Mouse (Mus musculus) embryo, embryonic 11 days (tissue): ENCODE measurements around the gene Gngt2.
"Not testable (repeated sequence)": the region's sequence is repeated elsewhere in the genome, so short reads cannot be mapped to it uniquely, and the experiment has no call there.

Experiments used
- DNase-seq: peaks from one replicate; pipeline ENCODE4 v3.0.0-alpha.2; 2015

Gene Gngt2

DNA sequence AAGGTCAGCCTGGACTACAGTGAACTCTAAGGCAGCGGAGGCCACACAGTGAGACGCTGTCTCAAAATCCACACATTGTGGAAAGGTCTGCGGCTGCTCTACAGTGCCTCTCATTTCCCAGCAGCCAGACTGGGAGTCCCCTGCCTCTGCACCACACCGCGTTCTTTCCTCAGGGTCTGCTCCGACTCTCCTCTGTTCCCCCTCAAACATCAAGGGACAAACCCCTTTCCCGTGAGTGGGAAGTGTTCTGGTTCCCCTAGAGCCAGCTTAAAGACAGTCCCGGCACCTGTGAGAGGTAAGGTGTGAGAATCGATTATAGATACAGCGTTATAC lies 4.4 kb downstream of the Gngt2 start:
- DNase-seq, result no peak

DNA sequence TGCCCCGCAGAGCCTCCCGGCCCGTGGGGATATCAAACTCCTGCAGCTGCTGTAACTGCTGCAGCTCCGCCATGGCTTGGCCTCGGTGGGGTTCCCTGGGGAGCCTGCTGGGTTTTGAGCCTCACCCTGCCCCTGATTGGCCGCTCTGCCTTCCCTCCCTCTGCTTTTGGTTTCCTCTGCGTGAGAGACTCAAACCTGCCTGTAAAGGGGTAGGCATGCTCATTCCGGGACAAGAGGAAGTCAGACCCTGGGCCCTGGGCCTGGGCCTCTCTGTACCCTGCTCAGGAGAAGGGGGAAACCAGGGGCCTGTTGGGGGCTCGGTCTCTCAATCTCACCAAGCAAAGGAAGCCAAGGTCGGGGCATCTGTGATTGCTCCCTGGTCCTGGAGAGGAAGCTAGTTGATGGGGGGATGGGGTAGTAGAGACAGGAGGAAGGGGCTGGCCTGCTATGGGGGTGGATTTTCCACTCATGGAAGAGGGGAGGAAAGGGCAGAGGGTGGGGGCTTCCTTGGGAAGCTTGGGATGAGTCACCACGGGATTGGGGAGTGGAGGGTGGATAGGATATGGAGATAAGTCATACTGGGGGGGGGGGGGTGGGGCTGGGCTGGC lies 5.2 kb downstream of the Gngt2 start, which contains the start of gene Abi3:
Gene Abi3 (minus strand): TSS at position 403 of the 608 bp plus-strand sequence.
- peak; percentile 38 for DNase-seq

DNA sequence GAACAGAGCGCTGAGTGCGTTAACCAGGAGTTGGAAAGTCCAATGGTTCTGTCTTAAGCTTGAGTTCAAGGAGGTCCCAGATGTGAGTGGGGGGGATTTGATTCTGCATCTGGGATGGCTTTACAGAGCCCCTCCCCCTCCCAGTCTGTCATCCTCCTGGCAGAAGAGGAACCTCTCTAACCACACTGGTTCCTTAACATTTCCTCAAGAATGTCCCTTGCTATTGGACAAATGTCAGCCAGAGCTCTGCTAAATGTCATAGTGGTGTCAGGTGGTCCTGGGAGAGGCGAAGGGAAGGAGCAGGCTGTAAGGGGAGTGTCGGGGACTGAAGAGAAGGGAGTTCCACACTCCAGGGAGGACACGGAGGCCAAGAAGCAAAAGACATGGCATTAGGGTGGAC lies 5.9 kb downstream of the Gngt2 start:
- no peak for DNase-seq

DNA sequence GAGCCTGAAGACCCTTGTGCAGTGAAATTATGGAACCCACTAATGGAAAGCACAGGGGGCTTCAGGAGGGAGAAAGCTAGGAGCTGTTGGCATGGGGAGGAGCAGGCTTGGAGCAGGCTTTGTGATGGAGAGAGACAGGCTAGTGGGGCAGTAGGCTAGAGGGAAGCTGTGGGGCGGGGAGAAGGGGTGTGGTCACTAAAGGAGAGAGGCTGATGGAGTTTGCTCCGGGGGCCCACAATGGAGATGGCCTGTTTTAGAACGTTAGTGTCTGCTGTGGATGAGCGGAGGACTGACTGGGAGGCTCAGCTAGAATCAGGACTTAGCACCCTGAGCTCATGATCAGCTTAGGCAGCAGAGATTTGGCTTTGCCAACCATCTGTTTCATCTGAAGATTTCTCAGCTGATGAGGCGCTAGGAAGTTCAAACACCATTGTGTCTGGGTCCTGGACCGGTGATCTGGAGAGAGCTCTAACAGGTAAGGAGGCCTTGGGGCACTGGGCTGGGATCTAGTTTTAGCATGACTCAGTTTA lies 6.5 kb downstream of the Gngt2 start:
- DNase-seq, result no peak

DNA sequence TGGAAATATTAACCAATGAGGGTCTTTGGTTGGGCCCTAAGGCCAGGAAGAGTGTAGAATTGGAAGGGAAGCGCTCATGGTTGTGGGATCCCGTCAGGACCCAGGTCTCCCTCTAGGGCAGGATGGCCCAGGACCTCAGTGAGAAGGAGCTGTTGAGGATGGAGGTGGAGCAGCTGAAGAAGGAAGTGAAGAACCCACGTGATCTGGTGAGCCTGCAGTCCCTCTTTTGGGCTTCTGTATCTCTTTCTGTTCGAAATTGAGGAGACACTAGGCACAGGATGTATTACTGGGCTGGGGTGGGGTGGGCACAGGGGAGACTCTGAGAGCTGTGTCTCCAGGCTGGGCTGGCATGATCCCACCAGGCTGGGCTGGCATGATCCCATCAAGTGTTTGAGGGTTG lies 7.9 kb downstream of the Gngt2 start:
- no peak for DNase-seq

DNA sequence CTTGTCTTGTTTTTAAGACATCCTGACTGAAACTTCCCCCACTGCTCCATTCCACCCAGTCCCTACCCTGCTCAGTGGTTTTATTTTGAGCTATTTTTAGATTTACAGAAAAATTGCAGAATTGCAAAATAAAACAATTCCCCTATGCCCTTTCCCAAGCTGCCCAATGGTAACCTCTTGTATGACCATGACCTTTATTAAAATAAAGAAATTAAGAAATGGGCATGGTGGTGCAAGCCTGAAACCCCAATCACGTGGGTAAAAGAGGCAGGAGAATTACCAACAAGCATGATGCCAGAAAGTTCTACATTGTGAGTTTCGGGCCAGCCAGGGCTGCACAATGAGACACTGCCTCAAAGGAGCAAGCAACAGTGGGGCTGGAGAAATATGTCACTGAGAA lies 13.9 kb downstream of the Gngt2 start:
- no peak for DNase-seq

DNA sequence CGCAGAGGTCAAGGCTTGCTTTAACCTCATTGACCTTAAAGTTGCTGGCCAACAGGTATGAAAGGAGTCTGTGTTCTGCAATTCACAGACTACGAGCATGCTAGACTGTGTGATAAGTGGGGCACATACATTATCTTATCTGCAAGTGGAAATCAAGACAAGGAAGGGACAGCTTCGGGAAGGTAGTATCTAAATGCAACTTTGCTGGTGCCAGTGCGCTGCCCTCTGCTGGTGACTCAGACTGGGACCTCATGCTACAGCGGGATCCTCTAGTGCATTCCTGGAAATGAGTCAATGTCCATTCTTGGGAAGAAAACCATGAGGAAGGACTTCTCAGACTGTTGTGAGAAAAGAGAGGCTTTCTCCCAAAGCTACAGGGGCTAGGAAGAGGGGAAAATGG lies 16.7 kb downstream of the Gngt2 start:
- DNase-seq, result peak; percentile 38

DNA sequence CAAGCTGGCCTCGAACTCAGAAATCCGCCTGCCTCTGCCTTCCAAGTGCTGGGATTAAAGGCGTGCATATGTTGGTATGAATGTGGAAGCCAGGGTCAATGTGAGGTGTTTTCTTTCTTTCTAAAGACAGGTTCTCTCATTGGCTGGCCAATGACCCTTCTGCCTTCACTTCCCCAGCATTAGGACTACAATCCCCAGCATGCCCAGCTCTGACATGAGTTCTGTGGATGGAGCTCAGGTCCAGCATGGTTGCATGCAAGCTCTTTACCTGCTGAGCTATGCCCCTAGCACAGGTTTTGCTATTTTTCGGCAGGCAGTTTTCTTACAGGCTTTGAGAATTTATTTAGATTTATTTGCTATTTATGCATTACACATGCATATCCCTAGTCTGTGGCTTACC lies 20.3 kb downstream of the Gngt2 start:
- no peak for DNase-seq

DNA sequence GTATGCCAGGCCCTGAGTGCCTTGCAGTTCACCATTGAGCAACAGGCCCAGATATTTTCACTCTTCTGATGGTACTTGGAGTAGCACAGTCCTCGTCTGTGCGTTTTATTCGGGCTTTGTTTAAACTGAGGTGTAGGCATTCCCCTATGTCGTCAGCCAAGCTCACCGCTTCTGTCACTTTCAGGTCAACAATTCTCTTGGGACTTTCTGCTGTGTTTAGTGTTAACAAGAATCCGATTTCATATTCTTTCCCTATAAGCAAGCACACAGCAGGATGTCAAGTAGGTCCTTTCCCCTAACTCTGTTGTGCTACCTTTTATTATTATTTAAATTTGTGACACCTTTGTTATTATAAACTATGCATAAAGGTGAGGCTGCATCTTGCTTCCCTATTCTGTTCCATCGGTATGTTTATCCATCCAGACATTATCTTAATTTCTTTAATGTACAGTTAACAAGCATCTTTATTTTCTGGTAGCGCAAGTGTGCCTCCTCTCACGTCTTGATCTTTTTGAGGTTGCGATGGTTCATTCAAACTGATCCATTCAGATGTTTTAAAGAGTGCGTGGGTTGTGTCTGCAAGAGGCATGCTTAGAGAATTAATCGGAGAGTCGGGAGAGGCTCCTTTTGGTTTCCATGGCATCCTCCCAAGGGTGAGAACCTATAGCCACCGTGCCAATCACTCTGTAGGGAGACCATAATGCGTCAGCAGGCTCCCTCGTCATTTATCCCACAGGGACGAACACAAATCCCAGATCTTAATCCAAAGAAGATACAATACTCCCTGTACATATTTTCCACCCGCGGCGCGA lies 20.9 kb downstream of the Gngt2 start:
- DNase-seq, result peak; percentile 39

DNA sequence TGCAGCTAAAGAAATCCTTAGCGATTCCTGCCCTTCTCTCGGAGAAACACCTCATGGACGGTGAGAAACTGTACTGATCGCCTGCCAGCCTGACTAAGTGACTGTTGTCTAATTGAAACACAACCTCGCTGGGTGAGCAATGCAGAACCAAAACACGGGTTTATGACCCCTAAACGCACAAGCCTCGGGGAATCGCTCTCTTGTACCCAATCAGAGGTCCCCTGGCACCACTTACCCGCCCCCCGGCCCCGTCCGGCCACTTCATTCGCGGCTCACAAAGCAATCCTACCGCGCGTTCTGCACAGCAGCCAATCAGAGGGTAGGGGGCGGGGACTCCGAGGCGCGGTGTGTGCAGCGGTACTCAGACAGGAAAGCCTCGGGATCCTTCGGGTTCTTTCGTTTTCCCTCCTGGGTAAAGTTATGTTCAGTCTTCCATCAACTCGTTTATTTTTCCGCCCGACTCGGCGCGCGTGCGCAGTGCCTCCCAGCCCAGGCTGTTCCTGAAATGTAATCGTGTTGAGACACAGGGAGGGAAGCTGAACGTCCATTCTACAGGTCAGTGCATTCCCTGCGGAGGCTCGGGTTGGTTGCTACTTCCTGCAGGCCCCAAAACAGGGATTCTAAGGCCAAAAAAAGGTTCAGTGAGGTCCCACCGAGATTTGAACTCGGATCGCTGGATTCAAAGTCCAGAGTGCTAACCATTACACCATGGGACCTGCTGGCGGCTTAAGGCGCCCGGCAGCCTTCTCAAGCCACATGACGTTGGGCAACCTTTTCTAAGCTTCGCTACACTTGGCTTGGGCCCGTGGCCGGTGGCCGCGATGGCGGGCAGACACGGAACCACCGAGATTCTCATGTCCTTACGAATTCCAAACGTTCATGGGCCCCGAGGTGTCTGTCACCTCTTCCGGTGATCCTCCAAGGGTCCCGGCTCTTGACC lies 21.8 kb downstream of the Gngt2 start:
- peak; percentile 98 for DNase-seq

DNA sequence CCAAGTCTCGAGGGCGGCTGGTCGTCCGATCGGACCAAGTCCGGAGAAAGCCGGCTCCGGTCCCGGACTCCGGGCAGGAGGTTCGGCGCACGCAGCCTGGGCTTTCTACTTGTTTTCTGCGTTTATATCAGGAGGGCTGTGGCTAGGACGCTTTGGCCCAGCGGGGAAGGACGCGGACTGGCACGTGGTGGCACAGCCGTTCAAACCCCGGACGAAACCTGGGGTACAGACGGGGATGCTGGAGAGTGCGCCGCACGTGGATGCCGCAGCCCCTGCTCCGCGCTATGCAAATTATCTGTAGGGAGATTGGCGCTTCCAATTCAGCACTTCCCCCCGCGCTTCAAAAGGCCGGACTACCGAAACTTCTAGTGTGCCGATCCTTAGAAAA lies 22.4 kb downstream of the Gngt2 start:
- DNase-seq, result peak; percentile 86

DNA sequence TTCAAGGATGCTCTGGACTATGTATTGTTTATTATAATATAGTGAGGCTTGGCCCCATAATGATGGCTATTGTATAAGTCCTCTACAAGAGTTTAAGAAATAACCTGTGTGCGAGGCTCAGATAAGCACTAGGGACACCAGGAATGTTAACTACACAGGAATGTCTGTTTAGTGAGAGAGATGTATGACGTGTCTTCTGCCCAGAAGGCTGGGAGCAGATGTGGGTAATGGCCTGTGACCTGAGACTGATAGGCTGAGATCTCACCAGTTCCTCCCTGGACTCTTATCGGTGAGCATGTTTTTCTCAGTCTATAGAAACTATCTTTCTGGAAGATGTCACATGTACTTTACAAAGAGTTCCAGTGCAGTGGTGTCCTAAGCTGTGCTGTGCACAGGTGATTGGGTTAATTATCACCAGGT lies 23.1 kb downstream of the Gngt2 start:
- DNase-seq, result peak; percentile 26

DNA sequence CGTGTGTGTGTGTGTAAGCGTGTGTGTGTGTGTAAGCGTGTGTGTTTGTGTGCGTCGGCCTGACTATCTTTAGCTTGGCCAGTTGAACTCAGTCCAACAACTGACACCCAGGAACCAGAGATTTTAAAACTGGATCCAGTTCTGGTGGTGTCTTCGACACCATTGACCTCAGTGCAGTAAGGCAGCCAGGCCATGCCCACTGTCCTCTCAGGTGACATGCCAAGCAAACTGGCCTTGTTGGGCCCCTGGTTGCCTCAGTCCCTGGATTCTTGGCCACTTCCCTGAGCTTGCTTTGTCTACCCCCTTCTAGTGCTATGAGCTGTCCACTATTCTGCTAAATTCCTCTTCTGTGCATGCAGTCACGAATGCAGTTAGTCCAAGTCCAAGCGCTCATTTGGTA lies 24.4 kb downstream of the Gngt2 start:
- no peak for DNase-seq

DNA sequence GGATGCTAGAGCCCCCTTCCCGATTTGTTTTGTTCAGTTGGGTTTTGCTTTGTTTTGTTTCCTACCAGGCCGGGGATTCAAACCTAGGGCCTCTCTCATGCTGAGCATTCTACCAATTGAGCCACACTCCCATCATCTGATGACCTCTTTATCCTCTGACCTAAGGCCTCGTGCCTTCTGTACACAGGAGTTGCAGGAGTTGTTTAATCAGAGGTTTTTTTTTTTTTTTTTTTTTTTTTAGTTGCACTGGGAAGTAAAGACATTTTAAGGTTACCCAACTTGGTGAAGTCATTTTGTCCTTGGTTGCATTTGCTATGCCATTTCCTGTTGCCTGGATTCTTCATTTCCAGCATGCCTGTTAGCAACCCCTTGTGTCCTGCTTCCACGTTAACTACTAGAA lies 32.4 kb downstream of the Gngt2 start:
- no peak for DNase-seq

DNA sequence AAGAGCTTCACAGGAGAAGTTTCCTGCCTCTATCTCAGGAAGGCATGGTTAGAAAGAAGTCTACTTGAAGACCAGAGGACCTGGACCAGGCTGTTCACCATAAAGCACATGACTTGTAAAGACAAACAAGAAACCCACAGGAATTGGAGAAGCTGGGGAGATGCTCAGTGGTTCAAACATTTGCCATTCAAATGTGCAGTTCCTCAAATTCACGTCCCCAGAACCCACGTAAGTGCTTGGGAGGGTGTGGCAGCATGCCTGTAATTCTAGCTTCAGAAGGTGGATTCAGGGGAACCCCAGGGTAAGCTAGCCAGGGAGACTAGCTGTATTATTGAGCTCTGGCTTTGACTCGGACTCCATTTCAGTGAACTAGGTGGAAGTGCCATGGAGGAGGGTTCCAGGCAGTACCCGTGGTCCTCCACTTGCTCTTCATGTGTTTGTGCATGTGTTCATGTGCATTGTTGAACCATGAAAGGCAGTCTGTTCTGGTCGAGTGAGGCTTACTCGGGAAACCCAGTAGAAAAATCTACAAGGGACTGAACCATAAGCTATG lies 33.0 kb downstream of the Gngt2 start:
- DNase-seq, result no peak

DNA sequence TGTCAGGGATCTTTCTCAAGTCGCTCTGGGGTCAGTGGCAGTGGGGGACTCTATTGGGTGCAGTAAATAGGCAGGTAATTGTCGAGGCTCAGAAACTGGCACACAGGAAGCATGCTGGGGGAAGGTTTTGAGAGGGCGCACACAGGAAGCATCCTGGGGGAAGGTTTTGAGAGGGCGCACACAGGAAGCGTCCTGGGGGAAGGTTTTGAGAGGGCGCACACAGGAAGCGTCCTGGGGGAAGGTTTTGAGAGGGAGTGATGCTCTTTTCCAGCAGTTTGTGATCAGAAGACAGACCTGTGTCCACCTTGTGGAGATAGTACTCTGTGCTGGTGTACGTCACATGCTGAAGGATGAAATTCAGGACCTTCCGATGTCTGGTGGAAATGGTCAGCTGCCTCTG lies 38.8 kb downstream of the Gngt2 start:
- DNase-seq, result peak; percentile 7

DNA sequence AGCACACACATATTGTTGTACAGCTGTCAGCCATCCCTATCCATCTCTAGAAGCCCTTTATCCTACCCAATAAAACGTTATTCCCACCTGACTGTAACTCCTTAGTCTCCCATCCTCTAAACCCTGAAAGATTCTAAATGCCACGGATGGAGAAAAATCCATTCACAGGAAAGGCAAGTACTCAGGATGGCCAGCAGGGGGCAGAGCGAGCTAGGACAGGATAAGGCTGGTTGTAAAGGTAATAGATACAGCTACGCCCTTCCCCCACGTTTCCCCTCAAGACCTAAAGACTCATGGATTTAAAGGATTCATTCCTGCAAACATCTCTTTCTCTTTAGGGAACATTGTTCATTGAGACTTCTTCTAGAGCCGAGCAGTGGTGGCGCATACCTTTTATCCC lies 39.3 kb downstream of the Gngt2 start:
- DNase-seq, result peak; percentile 81

DNA sequence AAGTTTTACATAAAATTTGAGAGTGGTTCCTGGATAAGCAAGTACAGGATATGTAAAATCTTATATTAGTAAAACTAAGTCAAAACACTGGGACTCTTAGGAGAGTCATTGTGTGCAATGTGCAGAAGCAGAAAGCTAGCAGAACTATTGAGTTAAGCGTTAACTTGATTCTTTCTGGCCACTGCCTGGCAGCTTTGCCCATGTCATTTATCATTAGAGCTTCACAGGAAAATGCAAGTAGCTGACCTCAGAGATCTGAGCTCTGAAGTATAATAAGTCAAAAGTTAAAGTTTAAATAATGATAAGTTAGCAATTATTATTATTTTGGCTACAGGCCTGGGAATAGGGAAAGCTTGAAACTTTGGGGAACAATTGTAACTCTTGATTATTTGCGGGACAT lies 42.8 kb downstream of the Gngt2 start:
- DNase-seq, result not testable (repeated sequence)

DNA sequence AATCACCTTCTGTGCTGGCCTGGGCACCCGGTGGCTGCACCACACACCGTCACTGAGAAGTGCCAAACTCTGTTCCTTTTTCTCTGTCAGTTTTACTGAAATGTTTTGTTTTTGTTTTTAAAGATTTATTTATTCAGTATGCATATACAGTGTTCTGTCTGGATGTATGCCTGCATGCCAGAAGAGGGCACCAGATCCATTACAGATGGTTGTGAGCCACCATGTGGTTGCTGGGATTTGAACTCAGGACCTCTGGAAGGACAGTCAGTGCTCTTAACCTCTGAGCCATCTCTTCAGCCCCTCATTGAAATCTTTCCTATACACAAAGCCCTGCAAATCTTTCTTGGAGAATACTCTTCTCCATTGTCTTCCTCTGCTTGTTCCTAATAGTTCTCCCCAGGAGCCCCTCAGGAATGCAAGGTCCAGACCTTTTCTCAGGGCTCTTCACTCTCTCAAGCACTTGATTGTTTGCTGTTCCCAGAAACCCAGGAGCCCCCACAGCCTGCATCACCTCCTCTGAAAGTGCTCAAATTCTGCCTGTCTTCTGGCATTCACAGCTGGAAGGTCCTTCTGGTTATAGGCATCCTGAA lies 53.5 kb downstream of the Gngt2 start:
- no peak for DNase-seq
